Mouse (Mus musculus) megakaryocyte, embryonic 14.5 days (primary cell): ENCODE results near the gene Higd1c.

Source experiments
- FLI1 ChIP-seq: IDR thresholded peaks from 2 replicates; pipeline ENCODE4 v1.6.1; 2012; ENCODE audit warnings: low read length, inconsistent platforms, mixed read lengths
- GATA1 ChIP-seq: IDR thresholded peaks from 3 replicates; pipeline ENCODE4 v1.6.1; 2012; ENCODE audit warnings: mixed read lengths, low read length, inconsistent platforms, borderline replicate concordance

- no peak for TF ChIP-seq GATA1
- no peak for TF ChIP-seq FLI1
These were observed 24.5 kb downstream of the Higd1c start for GRCm38 (mm10) chr15:100388886-100389285.
